Mouse (Mus musculus) limb, embryonic 13.5 days (tissue): Measurements from ENCODE around the gene Unc5c. TPM values are rescaled to one million over a fixed set of nuclear protein-coding genes. Genes with fewer than 3 reads are reported as not detected.
A peak's percentile ranks its signal among the peaks of the same experiment; 100 is the strongest.

Source experiments
- ATAC-seq: fragments of 200-750 bp; cut with Nextera tagmentation; 2 replicates; pipeline ENCODE4 v1.8.0; 2017; ENCODE audit warnings: low read depth, moderate number of reproducible peaks, moderate TSS enrichment; ENCODE audit not compliant: low FRiP score
- H3K27ac ChIP-seq: fragments of 300-500 bp; sonication (generic); 2 replicates; pipeline ENCODE4 v1.5.1; 2015; ENCODE audit warnings: inconsistent platforms, mild to moderate bottlenecking, moderate library complexity
- H3K27me3 ChIP-seq: fragments of 300-500 bp; sonication (generic); 2 replicates; pipeline ENCODE4 v1.6.1; 2015; ENCODE audit warnings: mild to moderate bottlenecking, inconsistent platforms
- H3K36me3 ChIP-seq: fragments of 300-500 bp; sonication (generic); 2 replicates; pipeline ENCODE4 v1.6.1; 2015; ENCODE audit warnings: inconsistent platforms, mild to moderate bottlenecking, moderate library complexity
- H3K4me1 ChIP-seq: fragments of 300-500 bp; sonication (generic); 2 replicates; pipeline ENCODE4 v1.6.1; 2015; ENCODE audit warnings: inconsistent platforms
- H3K4me2 ChIP-seq: fragments of 300-500 bp; sonication (generic); replicated peaks from 2 replicates; pipeline ENCODE4 v1.6.1; 2015; ENCODE audit warnings: inconsistent platforms, mild to moderate bottlenecking, moderate library complexity
- H3K4me3 ChIP-seq: fragments of 300-500 bp; sonication (generic); 2 replicates; pipeline ENCODE4 v1.5.1; 2015; ENCODE audit warnings: moderate library complexity, mild to moderate bottlenecking, inconsistent platforms
- H3K9ac ChIP-seq: fragments of 300-500 bp; sonication (generic); 2 replicates; pipeline ENCODE4 v1.6.1; 2015; ENCODE audit warnings: mild to moderate bottlenecking, inconsistent platforms
- H3K9me3 ChIP-seq: fragments of 300-500 bp; sonication (generic); 2 replicates; pipeline ENCODE4 v1.6.1; 2016; ENCODE audit warnings: inconsistent platforms
- WGBS: fragments of 180-500 bp; shearing (Covaris S2); methylation state at CpG from one replicate; pipeline ENCODE4 v1.1.7; 2015; 5-methylcytosine and 5-hydroxymethylcytosine counted together
- polyA plus RNA-seq: library from polyadenylated mRNA; unstranded; fragments of >200 nt; fragmentation: Nextera tagmentation; extraction: Ambion mirVana; gene quantifications from 2 replicates; pipeline ENCODE4 v1.2.1, GENCODE M21; 2015

The Unc5c gene
- polyA plus RNA-seq, 1 experiment from 2014 or later: 31.6 TPM

GRCm38 (mm10) chr3:141528751-141529150 lies 63.7 kb downstream of the Unc5c start:
- Histone ChIP-seq H3K4me2 (no peak overlapping the region), H3K4me3 (no peak overlapping the region), H3K4me1 (peaks cover 15% of the 10 kb centered on the region), H3K36me3 (no peaks in the 10 kb centered on the region), H3K9ac (no peak overlapping the region), H3K9me3 (no peaks in the 10 kb centered on the region), H3K27me3 (no peaks in the 10 kb centered on the region), H3K27ac (peak overlapping the region; percentile 61; the same call in 1 of the 2 replicates)
- ATAC-seq: peak; percentile 85

- Histone ChIP-seq H3K27ac (no peak overlapping the region), H3K27me3 (no peaks in the 10 kb centered on the region), H3K4me2 (no peak overlapping the region), H3K9ac (no peak overlapping the region), H3K9me3 (no peaks in the 10 kb centered on the region), H3K4me1 (peaks cover 15% of the 10 kb centered on the region), H3K4me3 (no peak overlapping the region), H3K36me3 (no peaks in the 10 kb centered on the region)
- no peak for ATAC-seq
These were observed 64.6 kb downstream of the Unc5c start for GRCm38 (mm10) chr3:141529599-141529998.

DNA sequence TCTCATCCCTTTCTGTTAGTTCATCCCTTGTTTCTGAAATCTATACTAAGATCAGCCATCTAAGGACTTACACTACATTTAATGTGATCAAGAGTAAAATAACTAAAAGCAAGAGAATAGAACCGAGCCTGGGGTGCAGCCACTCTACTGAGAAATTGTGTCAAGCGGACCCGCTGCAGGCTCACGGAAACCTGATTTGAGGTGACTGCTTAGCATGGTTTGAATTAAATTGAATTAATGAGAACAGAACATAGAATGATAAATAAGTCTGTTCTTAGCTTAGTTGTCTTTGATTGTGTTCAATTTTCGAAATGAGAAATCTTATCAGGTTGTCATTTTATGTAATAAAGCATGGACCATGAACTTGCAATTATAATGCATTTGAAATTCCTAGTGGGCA lies 68.8 kb downstream of the Unc5c start:
- ATAC-seq: no peak
- no peak overlapping the region for H3K4me3 ChIP-seq
- no peaks in the 10 kb centered on the region for H3K9me3 ChIP-seq
- H3K4me1 ChIP-seq: peaks cover 12% of the 10 kb centered on the region
- no peaks in the 10 kb centered on the region for H3K36me3 ChIP-seq
- no peak overlapping the region for H3K27ac ChIP-seq
- H3K9ac ChIP-seq: no peak overlapping the region
- 82% methylated on average over 5 of the region's 5 CpGs for WGBS
- H3K4me2 ChIP-seq: no peak overlapping the region
- H3K27me3 ChIP-seq: no peaks in the 10 kb centered on the region

GRCm38 (mm10) chr3:141536857-141537256 lies 71.8 kb downstream of the Unc5c start:
- WGBS: 44% methylated on average over 5 of the region's 5 CpGs

GRCm38 (mm10) chr3:141538120-141538519 lies 73.1 kb downstream of the Unc5c start:
- no peaks in the 10 kb centered on the region for H3K36me3 ChIP-seq
- no peaks in the 10 kb centered on the region for H3K27me3 ChIP-seq
- H3K4me1 ChIP-seq: peaks cover 9% of the 10 kb centered on the region
- no peak for ATAC-seq
- WGBS: 66% methylated on average over 1 of the region's 1 CpGs
- H3K27ac ChIP-seq: no peak overlapping the region
- H3K4me2 ChIP-seq: no peak overlapping the region
- no peak overlapping the region for H3K4me3 ChIP-seq
- H3K9ac ChIP-seq: no peak overlapping the region
- no peaks in the 10 kb centered on the region for H3K9me3 ChIP-seq

More at GRCm38 (mm10) chr3:141536857-141537256, 71.8 kb downstream of the Unc5c start:
- Histone ChIP-seq H3K4me1 (peaks cover 9% of the 10 kb centered on the region), H3K4me2 (no peak overlapping the region), H3K9ac (no peak overlapping the region), H3K9me3 (no peaks in the 10 kb centered on the region), H3K27me3 (no peaks in the 10 kb centered on the region), H3K36me3 (no peaks in the 10 kb centered on the region), H3K27ac (no peak overlapping the region), H3K4me3 (no peak overlapping the region)
- no peak for ATAC-seq

DNA sequence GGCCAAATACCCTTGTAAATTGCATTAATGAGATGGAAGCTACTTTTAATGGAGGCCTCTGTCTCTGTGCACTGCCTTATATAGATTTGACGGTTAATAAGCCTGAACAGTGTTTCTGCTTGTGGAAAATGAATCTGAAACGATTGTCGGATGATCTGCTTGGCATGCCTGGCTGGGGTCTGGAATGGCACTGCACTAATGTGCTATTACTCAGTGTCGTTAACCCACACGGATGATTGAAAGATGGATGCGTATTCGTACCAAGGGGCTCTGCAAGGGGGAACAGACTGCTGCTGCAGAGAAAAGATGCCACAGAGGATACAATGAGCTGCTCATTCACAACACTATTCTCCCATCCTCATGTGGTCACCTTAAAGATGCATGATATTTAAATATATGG lies 75.7 kb downstream of the Unc5c start:
- H3K4me1 ChIP-seq: peaks cover 9% of the 10 kb centered on the region
- H3K4me2 ChIP-seq: no peak overlapping the region
- H3K36me3 ChIP-seq: no peaks in the 10 kb centered on the region; the same call in 1 of the 2 replicates
- ATAC-seq: no peak
- no peaks in the 10 kb centered on the region for H3K9me3 ChIP-seq
- H3K9ac ChIP-seq: no peak overlapping the region
- H3K4me3 ChIP-seq: no peak overlapping the region
- H3K27ac ChIP-seq: no peak overlapping the region
- H3K27me3 ChIP-seq: no peaks in the 10 kb centered on the region
- 56% methylated on average over 7 of the region's 7 CpGs for WGBS

GRCm38 (mm10) chr3:141547341-141547814 lies 82.4 kb downstream of the Unc5c start:
- 11% methylated on average over 5 of the region's 5 CpGs for WGBS
- no peaks in the 10 kb centered on the region; the same call in 1 of the 2 replicates for H3K36me3 ChIP-seq
- no peaks in the 10 kb centered on the region for H3K27me3 ChIP-seq
- H3K9me3 ChIP-seq: no peaks in the 10 kb centered on the region
- H3K9ac ChIP-seq: no peak overlapping the region
- no peak overlapping the region for H3K4me3 ChIP-seq
- ATAC-seq: peak; percentile 68; the same call in 1 of the 2 replicates
- no peak overlapping the region; the same call in 1 of the 2 replicates for H3K4me2 ChIP-seq
- peaks cover 26% of the 10 kb centered on the region for H3K4me1 ChIP-seq
- no peak overlapping the region; the same call in 1 of the 2 replicates for H3K27ac ChIP-seq

- 18% methylated on average over 3 of the region's 3 CpGs for WGBS
- H3K4me3 ChIP-seq: no peak overlapping the region
- no peak overlapping the region for H3K9ac ChIP-seq
- ATAC-seq: peak; percentile 35; the same call in 1 of the 2 replicates
- no peak overlapping the region for H3K4me2 ChIP-seq
- no peaks in the 10 kb centered on the region for H3K9me3 ChIP-seq
- no peaks in the 10 kb centered on the region for H3K36me3 ChIP-seq
- peaks cover 26% of the 10 kb centered on the region for H3K4me1 ChIP-seq
- no peaks in the 10 kb centered on the region for H3K27me3 ChIP-seq
- peak overlapping the region; percentile 11; the same call in 1 of the 2 replicates for H3K27ac ChIP-seq
These were observed 84.6 kb downstream of the Unc5c start for GRCm38 (mm10) chr3:141549661-141550060.

DNA sequence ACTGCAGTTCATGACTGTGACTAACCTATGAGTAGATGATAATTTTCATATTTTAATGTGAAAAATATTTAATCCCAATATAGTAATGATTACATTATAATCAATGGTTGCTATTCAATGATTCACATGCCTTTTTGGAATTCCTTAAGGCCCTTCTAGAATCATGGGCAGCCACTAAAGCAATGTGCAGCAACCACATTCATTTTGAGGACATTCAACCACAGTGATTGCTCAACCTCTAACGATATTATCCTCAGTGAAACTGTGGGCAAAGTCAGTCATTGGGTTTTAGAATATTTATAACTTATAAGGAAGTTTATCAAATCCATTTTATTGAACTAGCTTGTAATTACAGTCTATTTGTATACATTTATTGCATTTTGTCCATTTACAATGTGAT lies 87.9 kb downstream of the Unc5c start:
- Histone ChIP-seq H3K9ac (no peak overlapping the region), H3K4me3 (no peak overlapping the region), H3K36me3 (no peaks in the 10 kb centered on the region), H3K27ac (no peak overlapping the region), H3K4me2 (no peak overlapping the region), H3K27me3 (no peaks in the 10 kb centered on the region), H3K4me1 (peaks cover 12% of the 10 kb centered on the region), H3K9me3 (no peaks in the 10 kb centered on the region)
- 68% methylated on average over 1 of the region's 1 CpGs for WGBS
- no peak for ATAC-seq

DNA sequence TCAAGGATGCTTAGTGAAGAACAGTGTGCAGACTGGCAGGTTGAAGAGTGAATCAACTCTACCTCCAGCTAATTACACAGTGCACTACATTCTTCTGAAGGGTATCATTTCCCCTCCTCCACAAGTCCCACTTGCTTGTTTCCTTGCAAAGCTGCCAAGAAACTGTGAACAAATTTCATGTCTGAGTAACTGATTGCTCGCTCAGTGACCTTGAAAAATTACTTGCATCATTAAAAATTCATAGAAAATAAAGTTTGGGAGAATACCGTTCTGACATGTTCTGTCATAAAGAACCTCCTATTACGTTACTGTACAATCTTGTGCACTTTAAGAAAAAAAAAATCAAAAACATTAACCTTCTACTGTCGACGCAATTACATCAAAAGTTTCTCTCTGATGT lies 92.1 kb downstream of the Unc5c start:
- ATAC-seq: no peak
- 72% methylated on average over 5 of the region's 5 CpGs for WGBS
- Histone ChIP-seq H3K36me3 (no peaks in the 10 kb centered on the region), H3K4me2 (no peak overlapping the region), H3K9ac (no peak overlapping the region), H3K27ac (no peak overlapping the region), H3K27me3 (no peaks in the 10 kb centered on the region), H3K4me1 (no peaks in the 10 kb centered on the region), H3K4me3 (no peak overlapping the region), H3K9me3 (no peaks in the 10 kb centered on the region)

DNA sequence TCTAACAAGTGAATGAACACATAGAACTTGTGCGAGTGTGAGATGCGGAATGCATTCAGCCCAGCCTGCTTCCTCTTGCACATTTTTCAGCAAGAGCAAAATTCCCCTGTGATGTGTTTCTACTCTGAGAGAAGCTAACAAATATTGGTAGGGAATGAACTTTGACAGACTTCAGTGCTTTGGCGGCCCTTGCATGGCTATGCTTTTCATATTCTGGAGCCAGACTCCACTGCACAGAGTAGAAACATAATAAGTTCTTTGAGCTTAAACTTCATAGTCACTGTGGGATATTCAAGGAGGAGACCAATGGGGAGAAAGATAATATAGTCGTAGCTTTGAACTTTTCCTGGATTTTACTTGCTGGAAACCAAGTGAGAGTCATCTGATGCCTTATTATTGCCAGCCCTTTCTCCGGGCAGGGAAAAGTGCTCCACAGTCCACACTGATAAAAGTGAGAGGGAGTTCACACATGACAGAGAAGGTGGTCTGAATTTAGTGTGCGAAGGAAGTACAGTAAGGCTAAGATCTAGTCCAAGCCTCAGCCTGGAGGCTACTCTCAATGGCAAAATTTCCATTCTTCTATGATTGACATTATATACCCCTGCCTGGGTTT lies 110.2 kb downstream of the Unc5c start:
- 39% methylated on average over 6 of the region's 6 CpGs for WGBS
- no peaks in the 10 kb centered on the region for H3K36me3 ChIP-seq
- H3K27ac ChIP-seq: no peak overlapping the region
- H3K4me3 ChIP-seq: no peak overlapping the region
- ATAC-seq: peak; percentile 84
- H3K9me3 ChIP-seq: no peaks in the 10 kb centered on the region
- peaks cover 37% of the 10 kb centered on the region for H3K4me1 ChIP-seq
- no peak overlapping the region for H3K9ac ChIP-seq
- no peaks in the 10 kb centered on the region for H3K27me3 ChIP-seq
- H3K4me2 ChIP-seq: no peak overlapping the region

- no peaks in the 10 kb centered on the region for H3K27me3 ChIP-seq
- ATAC-seq: no peak
- no peak overlapping the region; the same call in 1 of the 2 replicates for H3K27ac ChIP-seq
- no peak overlapping the region for H3K9ac ChIP-seq
- H3K4me1 ChIP-seq: peaks cover 40% of the 10 kb centered on the region
- H3K4me2 ChIP-seq: no peak overlapping the region; the same call in 1 of the 2 replicates
- no peaks in the 10 kb centered on the region for H3K36me3 ChIP-seq
- H3K9me3 ChIP-seq: no peaks in the 10 kb centered on the region
- H3K4me3 ChIP-seq: no peak overlapping the region
- WGBS: 14% methylated on average over 2 of the region's 2 CpGs
These were observed 112.4 kb downstream of the Unc5c start for GRCm38 (mm10) chr3:141577382-141577781.
